Mouse (Mus musculus) thymus, postnatal 4 days (tissue): ENCODE data around the gene Gabrg2.

ENCODE experiments used
- DNase-seq: peaks from one replicate; pipeline ENCODE4 v3.0.0; 2021

The Gabrg2 gene

DNA sequence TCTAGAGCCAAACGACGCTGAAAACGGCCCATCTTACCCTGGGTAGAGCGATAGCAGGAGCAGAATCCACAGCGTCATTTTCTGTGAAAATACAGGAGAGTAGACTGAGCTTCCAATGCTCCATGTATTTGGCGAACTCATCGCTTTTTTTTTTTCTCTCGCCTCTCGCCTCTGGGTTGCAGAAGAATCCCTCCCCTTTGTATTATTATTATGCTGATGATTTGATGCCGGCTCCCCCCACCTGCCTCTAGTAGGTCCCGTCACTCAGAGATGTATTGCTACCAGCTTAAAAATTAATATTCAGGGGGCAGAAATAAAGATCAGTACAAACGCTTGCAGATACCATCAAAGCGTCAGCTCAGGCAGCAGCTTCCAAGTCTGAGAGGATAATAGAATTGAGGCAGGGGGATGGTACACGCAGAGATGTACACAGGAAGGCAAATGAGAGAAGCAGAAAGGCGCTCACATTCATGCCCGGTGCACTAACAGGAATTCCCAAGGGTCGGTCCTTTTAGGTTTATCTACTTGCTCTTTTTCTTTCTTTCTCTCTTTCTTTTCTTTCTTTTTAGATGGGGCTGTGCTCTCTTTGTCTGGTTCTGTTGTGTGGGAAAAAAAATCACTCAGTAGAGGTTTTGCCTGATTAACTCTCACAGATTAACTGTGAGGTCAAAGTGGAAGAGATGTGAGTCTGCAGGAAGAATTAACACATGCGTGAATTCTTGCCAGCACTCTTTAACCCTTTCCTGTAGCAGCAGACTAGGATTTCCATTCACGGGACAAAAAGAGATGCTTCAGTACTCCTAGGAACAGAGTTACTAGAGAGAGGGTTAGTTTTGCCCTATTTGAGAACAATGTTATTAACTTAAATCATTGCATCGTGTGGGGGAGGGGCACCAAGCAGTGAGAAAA lies at the start of gene Gabrg2:
Gene Gabrg2, minus strand, starts transcription at position 668 of the 909 bp plus-strand sequence.
- DNase-seq: no peak

DNA sequence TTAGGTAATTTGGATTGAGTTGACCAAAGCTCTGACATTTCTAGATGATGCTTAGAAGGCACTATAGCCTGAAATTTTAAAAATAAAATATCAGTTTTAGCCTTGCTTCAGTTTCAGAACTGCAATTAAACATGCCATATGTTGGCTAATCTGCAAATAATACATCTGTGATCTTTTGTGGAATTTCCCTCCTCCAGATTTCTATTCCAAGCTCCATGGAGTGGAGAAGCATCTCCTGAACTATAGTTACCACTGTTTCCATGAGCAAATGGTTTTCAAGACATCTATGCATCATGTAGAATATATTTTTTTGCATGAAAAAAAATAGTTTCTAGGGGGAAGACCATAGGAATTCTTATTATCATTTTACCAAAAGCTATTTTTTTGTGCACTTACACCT lies 47.5 kb upstream of the Gabrg2 start:
- no peak for DNase-seq

DNA sequence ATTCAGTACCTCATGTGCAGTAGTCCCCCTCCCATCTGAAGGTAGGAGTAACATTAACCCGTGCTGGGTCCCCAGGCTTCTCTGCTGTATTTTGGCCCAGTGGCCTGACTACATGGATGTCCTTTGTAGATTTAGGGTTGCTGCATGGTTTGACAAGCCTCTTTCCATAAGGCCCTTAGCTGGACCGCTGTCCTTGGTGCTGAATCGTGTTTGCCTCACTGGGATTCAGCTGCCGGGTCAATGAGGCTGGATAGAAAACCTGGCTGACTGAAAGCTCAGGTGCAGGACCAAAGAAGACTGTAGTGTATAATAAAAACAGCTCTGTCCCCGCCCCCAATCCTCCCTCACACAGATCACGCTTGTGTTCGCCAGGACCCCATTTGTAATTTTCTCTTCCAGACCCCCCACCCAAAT lies 1.2 kb downstream of the Gabrg2 start:
- peak; percentile 28 for DNase-seq

DNA sequence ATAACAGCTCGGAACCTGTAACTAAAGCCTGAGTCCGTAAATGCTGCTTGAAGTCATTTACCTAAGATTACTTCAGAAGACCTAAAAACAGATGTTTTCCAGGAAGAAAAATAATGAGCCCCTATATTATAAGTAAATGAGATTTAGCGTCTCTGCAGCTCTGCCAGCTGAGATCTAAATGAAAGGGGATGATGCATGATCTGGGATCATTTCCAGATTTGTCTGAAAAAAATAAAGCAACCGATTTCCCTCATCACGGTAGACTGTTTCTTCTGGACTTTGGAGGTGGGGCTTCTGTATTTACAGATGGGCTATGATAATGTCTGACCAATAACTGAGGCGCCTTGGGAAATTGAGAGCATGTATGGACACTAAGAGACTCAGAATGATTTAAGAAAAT lies 20.5 kb downstream of the Gabrg2 start:
- DNase-seq: no peak

DNA sequence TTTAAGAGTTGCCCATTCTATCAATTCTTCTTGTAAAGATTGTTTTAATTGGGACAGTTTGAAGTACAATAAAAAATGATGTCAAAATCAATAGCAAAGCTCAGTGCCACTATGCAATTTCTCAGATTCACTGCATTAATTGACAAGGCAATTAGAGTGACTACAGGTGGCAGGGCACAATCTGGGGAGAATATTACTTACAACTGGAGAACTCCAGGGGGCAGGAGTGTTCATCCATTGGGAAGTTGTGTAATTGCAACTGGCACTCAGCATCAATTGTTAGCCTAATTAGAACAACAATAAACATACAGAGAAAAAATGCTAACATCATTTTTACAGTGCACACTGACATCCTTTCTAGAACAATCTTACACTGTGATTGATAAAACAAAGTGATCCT lies 32.1 kb downstream of the Gabrg2 start:
- DNase-seq: no peak

DNA sequence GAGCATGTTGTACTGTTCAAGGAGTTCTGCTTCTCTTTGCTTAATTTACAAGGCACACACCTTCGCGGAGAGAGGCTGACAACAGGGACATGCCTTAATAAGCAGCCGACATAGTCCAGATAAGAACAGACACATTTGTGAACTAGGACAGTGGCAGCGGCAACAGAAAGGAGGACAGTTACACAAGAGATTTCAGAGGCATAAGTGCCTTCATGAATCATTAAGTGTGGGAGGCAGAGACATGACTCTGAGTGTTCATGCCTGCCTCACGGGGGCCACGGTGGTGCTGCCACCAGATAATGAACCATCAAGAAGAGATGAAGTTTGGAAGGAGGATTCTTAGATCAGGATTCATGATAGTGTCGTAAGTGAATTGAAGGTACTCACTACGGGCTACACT lies 38.0 kb downstream of the Gabrg2 start:
- no peak for DNase-seq

DNA sequence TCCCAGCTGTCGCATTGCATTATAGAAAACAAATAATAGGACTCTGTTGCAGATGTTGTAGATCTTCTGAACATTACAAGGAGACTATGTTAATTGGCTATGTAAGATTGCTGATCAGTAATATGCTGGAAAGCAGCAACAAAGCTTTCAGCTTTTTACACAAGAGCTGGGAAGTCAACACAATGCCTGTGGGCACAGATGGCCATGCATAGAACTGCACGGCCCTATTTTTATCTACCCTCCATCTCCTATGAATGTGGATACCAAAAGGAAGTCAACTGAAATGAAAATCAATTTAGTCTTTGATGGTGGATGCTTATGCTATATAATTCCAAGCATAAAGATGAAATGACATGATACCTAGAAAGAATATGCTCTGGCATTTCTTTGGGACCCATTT lies 47.1 kb downstream of the Gabrg2 start:
- no peak for DNase-seq

DNA sequence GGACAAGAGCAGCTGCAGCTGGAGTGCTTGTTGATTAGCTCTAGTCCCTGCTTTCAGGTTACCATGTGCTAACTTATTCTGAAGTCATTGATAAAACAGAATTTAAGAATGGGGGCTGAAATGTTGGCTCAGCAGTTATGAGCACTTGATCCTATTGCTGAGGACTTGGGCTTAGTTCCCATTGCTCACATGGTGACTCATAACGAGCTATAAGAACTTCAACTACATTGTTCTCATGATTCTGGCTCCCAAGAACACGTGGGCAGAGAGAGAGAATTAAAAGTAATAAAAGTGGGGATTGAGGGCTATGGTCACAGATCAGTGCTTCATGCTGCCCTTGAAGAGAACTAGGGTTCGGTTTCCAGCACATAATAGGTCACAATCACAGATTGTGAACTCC lies 48.8 kb downstream of the Gabrg2 start:
- DNase-seq: no peak

DNA sequence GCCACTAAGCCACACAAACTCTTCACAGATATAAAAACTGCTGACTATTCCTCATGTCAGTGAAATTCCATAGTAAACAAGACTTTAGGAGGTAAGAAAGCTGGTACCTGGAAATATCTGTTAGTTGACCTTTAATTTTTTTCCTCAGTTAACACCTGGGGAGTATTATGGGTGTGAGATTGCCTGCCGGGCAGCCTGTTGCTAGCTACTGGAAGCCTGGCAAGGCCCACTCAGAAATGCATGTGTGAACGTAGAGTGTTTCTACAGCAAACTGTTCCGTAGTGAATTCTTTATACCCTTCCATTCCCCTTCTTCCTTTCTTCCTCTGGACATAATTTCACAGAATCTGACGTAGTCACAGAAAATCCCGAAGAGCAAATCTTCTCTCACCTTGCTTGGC lies 55.2 kb downstream of the Gabrg2 start:
- DNase-seq: no peak

DNA sequence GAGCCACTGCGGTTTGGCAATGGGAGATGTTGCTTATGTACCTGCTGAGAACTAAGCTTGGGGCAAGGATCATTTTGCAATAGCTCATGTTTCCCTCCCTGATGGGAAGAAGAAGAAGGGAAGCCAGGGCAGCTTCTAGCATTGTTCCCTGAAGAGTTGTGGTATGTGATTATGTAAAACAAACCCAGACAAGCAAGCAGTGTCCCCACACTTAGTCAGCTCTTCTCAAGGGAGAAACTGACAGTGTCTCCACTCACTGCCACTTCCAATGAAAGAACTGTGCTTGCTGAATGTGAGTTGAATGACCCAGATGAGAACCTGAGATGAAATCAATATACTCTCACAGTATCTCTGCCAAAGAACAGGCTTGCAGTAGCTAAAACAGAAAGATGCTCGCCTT lies 62.7 kb downstream of the Gabrg2 start:
- DNase-seq: no peak

DNA sequence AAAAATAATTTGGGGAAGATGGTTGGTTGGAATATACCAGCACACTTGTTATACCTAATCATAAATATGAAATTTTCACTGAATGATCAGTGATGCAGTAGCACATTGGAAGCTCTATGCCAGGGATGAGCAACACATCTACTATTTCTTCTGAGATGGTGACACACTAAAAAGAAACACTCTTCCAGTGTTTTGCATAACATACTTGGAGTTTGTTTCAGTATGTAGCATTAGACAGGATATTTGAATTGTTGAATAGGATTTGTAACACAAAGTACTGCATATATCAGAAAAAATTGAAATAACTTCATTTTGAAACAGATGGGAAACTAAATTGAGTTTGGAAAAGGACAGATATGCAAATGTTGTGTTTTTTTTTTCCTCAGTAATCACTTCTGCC lies 81.8 kb downstream of the Gabrg2 start:
- no peak for DNase-seq

DNA sequence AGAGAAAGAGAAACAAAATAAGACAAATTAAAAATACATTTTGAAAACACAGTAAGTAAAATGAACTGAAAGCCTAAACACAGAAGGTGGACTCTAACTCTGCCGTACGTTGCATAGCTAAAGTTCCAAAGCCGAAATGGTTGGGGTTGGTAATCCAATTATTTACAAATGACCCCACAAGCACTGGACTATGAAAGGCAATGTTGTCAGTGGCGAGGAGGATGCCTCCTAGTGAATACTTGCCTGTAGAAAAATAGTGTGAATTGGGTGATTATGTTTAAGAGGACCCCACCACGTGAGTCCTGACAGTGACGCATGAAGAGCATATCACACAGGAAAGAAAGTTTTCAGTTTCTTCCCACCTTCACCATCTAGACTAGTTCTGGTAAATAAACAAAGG lies 86.6 kb downstream of the Gabrg2 start:
- no peak for DNase-seq

DNA sequence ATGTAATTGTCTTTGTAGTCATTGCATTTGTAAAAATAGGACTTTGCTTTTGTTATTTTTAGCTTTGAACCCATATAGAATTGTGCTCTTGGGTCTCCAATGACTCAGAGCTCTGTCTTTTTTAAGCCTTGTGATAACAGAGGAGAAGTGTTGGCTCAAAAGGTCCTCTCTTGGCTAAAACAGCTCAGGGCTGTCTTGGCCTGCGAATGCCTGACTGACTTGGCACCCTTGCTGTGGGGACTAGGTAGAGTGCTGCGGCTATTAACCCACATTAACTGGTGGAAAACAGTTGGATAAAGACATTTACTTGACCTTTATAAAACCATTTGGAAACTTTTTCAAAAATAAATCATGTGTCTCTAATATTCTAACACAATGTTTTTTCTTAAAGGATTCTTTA lies 97.0 kb downstream of the Gabrg2 start:
- DNase-seq: no peak
